Mouse (Mus musculus) neural tube, embryonic 13.5 days (tissue): ENCODE measurements at regions not wholly inside any gene's neighbourhood (a gene's known extent, or its start where the extent isn't known, plus 50 kb on each side); places are given as distances from the start of the nearest gene placed in this dataset.
A peak's percentile ranks its signal among the peaks of the same experiment; 100 is the strongest.

Experiments used
- ATAC-seq: fragments of 200-750 bp; cut with Nextera tagmentation; 2 replicates; pipeline ENCODE4 v1.8.0; 2017; ENCODE audit warnings: low read depth, mild to moderate bottlenecking, moderate TSS enrichment, moderate library complexity
- H3K27ac ChIP-seq: fragments of 300-500 bp; sonication (generic); replicated peaks from 2 replicates; pipeline ENCODE4 v1.5.1; 2015; ENCODE audit warnings: moderate library complexity, mild to moderate bottlenecking, inconsistent platforms
- H3K27me3 ChIP-seq: fragments of 300-500 bp; sonication (generic); 2 replicates; pipeline ENCODE4 v1.6.1; 2015; ENCODE audit warnings: mild to moderate bottlenecking, inconsistent platforms
- H3K36me3 ChIP-seq: fragments of 300-500 bp; sonication (generic); 2 replicates; pipeline ENCODE4 v1.6.1; 2015; ENCODE audit warnings: mild to moderate bottlenecking, inconsistent platforms
- H3K4me1 ChIP-seq: fragments of 300-500 bp; sonication (generic); replicated peaks from 2 replicates; pipeline ENCODE4 v1.6.1; 2015; ENCODE audit warnings: inconsistent platforms
- H3K4me2 ChIP-seq: fragments of 300-500 bp; sonication (generic); 2 replicates; pipeline ENCODE4 v1.6.1; 2015; ENCODE audit warnings: inconsistent platforms, mild to moderate bottlenecking, moderate library complexity
- H3K4me3 ChIP-seq: fragments of 300-500 bp; sonication (generic); 2 replicates; pipeline ENCODE4 v1.5.1; 2015; ENCODE audit warnings: mild to moderate bottlenecking, inconsistent platforms
- H3K9ac ChIP-seq: fragments of 300-500 bp; sonication (generic); 2 replicates; pipeline ENCODE4 v1.6.1; 2015; ENCODE audit warnings: moderate library complexity, mild to moderate bottlenecking, inconsistent platforms
- H3K9me3 ChIP-seq: fragments of 300-500 bp; sonication (generic); 2 replicates; pipeline ENCODE4 v1.6.1; 2016; ENCODE audit warnings: inconsistent platforms
- WGBS: fragments of 180-500 bp; shearing (Covaris S2); methylation state at CpG from one replicate; pipeline ENCODE4 v1.1.7; 2015; 5-methylcytosine and 5-hydroxymethylcytosine counted together

DNA sequence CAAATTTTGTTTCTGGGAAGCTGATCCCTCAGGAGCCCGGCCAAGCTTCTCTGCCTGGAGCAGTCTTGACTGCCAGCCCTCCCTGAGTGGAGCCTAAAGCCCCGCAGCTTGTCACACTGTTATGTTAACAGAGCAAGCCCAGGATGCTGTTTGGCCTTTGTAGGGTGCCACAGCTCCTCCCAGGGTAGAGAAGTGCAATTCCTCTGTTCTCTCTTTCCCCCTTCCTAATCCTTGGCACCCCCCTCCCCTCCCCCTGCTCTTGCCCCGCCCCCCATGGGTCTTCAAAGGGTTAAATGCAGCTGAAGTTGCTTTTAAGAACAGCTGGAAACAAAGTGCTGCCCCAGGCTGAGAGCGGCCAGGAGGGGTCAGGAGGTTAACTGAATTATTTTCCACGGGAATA lies 234.1 kb upstream of the Rgma start:
- ATAC-seq = peak; percentile 68
- no peak overlapping the region for H3K4me2 ChIP-seq
- peaks cover 53% of the 10 kb centered on the region for H3K4me1 ChIP-seq
- H3K4me3 ChIP-seq = no peak overlapping the region
- 0 out of 2 replicates have a peak, but pooled peaks cover 3% of the 10 kb centered on the region for H3K27me3 ChIP-seq
- 2% methylated on average over 5 of the region's 5 CpGs for WGBS
- H3K9me3 ChIP-seq = no peaks in the 10 kb centered on the region
- no peak overlapping the region for H3K9ac ChIP-seq
- peak overlapping the region; percentile 65 for H3K27ac ChIP-seq
- no peaks in the 10 kb centered on the region for H3K36me3 ChIP-seq

DNA sequence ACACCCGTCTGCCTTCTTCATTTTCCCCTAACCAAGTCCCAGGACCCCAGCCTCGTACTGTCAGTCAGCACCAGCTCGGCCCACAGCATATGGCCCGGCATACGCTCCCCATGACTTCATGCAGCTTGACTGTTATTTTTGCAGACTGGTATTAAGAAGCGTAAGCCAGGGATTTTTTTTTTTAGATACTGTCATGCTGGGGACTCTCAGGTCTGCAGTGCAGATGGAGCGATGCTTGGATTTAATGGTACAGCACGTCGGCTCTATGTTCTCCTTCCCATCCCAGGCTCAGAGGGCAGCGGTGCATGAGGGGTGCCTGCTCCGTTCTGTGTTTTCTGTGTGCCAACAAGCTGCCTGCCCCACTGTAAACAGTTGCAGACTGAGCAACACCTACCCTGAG lies 231.4 kb upstream of the Rgma start:
- 0 out of 2 replicates have a peak, but pooled peaks cover 3% of the 10 kb centered on the region for H3K27me3 ChIP-seq
- H3K9me3 ChIP-seq = no peaks in the 10 kb centered on the region
- H3K4me2 ChIP-seq = no peak overlapping the region
- no peaks in the 10 kb centered on the region for H3K36me3 ChIP-seq
- H3K4me3 ChIP-seq = no peak overlapping the region
- WGBS = 67% methylated on average over 11 of the region's 11 CpGs
- peaks cover 54% of the 10 kb centered on the region for H3K4me1 ChIP-seq
- no peak for ATAC-seq
- no peak overlapping the region for H3K9ac ChIP-seq
- no peak overlapping the region for H3K27ac ChIP-seq

DNA sequence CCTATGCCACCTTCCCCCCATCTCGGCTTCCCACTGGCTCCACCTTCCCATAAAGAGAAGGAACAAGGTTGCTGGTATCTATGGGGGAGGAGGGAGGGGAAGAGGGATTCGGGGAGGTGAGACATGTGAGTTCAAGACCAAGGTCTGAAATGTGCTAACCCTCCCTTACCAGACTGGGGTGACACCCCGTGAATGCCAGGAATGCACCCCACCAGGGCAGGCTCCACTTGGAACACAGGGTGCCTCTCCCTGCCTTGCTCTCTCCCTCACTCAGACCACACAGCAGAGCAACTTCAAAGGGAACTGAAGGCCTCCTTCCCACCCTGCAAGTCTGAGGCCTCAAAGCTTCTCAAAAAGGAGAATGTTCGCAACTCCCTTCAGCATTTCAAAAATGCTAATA lies 230.5 kb upstream of the Rgma start:
- no peaks in the 10 kb centered on the region for H3K9me3 ChIP-seq
- no peaks in the 10 kb centered on the region for H3K36me3 ChIP-seq
- no peak overlapping the region for H3K9ac ChIP-seq
- WGBS = 34% methylated on average over 4 of the region's 4 CpGs
- H3K4me1 ChIP-seq = peaks cover 45% of the 10 kb centered on the region
- H3K27ac ChIP-seq = no peak overlapping the region
- ATAC-seq = no peak
- no peak overlapping the region for H3K4me3 ChIP-seq
- no peak overlapping the region for H3K4me2 ChIP-seq
- H3K27me3 ChIP-seq = no peaks in the 10 kb centered on the region

DNA sequence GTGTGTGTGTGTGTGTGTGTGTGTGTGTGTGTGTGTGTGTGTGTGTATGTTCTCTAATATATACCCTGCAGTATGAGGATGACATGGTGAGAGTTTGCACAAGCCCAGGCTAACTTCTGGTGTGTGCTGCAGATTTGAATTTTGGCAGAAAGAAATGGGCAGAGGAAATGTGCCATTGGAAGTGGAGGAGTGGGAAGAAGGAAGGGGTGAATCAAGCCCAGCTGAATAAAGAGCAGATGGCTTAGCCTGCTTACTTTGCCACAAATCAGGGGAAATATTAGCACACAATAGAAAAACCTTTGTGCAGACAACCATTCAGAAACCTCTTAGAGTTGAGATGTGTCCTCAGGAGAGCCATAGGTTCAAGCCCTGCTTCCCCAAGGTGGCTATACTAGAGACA lies 228.1 kb upstream of the Rgma start:
- Histone ChIP-seq H3K27ac (no peak overlapping the region), H3K4me2 (no peak overlapping the region), H3K36me3 (no peaks in the 10 kb centered on the region), H3K9me3 (no peaks in the 10 kb centered on the region), H3K27me3 (0 out of 2 replicates have a peak, but pooled peaks cover 6% of the 10 kb centered on the region), H3K9ac (no peak overlapping the region), H3K4me3 (no peak overlapping the region), H3K4me1 (peaks cover 40% of the 10 kb centered on the region)
- no peak for ATAC-seq

DNA sequence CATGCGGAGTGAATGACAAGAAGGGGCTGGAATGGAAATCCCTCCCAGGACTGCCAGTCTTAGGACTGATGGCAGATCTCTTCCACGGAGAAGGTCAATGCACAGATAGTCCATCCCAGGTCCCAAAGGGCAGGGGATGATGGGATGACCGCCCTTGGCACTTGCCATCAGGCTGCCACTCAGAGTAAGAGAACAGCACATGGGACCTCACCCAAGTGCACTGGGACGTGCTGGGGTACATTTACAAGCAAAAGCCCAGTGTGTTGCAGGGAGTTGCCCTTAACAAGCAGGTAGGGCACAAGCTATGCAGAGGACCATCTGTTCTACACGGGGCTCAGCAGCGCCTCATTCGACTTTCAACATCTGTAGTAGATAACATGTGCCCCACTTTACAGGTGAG lies 224.9 kb upstream of the Rgma start:
- Histone ChIP-seq H3K36me3 (no peaks in the 10 kb centered on the region), H3K4me2 (no peak overlapping the region), H3K27ac (no peak overlapping the region), H3K4me3 (no peak overlapping the region), H3K9ac (no peak overlapping the region), H3K4me1 (peaks cover 25% of the 10 kb centered on the region), H3K27me3 (0 out of 2 replicates have a peak, but pooled peaks cover 6% of the 10 kb centered on the region), H3K9me3 (no peaks in the 10 kb centered on the region)
- no peak for ATAC-seq
- 80% methylated on average over 7 of the region's 7 CpGs for WGBS

DNA sequence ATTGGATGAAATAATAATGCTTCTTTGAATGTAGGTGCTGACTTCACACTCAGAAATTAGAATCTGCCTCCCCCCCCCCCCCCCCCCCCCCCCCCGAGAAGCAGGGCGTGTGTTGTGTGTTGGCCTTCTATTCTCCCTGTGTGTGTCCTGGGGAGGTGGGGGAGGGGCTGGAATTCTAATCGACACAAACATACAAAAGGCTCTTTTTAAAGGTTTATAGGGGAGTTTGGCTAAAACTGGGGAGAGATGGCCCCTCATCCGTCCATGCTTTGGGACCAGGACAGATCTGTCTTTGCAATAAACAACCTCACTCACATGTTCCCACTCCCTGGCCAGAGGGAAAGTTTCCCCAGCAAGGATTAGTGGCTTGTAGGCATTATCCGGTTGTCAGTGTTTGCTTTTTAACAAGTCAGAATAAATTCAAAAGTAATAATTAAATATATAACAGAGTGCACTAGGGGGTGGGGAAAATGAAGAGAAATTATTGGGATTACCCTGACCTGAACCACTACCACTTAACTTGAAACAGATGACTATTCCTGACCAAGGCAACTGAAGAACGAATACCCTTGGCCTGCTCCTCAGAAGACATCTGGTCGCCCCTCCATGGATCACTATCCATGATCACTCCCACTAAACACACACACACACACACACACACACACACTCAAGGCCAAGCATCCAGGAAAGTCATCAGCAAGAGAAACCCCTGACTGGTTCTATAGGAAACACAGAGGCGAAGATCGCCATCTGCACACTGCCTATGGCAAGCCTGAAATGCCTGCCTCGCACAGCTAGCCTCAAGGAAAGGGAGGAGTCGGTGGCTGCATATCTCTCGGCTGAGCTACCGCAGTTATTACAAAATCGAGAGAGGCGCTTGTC lies 223.5 kb upstream of the Rgma start:
- peaks cover 25% of the 10 kb centered on the region for H3K4me1 ChIP-seq
- ATAC-seq = 0 out of 2 replicates have a peak, but pooled peaks have one; percentile 19
- no peak overlapping the region for H3K4me3 ChIP-seq
- H3K9ac ChIP-seq = no peak overlapping the region
- 0 out of 2 replicates have a peak, but pooled peaks cover 6% of the 10 kb centered on the region for H3K27me3 ChIP-seq
- H3K27ac ChIP-seq = peak overlapping the region; percentile 38; the same call in 1 of the 2 replicates
- H3K4me2 ChIP-seq = no peak overlapping the region
- H3K9me3 ChIP-seq = no peaks in the 10 kb centered on the region
- H3K36me3 ChIP-seq = no peaks in the 10 kb centered on the region
- 38% methylated on average over 14 of the region's 15 CpGs for WGBS

DNA sequence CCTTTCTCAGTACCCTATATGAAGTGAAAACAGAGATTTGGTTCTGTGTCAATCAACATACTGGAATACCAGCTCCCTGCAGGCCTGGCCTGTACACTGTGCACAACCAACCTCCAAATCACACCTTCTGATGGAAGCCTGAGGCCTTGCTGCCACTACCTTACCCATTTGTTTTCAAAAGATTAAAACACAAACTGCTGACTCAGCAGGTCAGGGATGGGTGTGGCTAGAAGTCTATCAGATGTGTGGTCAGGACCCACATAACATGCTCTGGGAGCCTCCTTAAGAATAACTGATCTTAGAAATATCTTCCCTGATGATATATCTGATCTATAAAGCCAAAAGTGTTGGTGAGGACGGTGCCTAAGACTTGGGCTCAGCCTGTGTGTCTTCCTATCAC lies 221.6 kb upstream of the Rgma start:
- Histone ChIP-seq H3K4me2 (no peak overlapping the region), H3K36me3 (no peaks in the 10 kb centered on the region), H3K9me3 (no peaks in the 10 kb centered on the region), H3K27me3 (0 out of 2 replicates have a peak, but pooled peaks cover 6% of the 10 kb centered on the region), H3K9ac (no peak overlapping the region), H3K4me3 (no peak overlapping the region), H3K4me1 (peaks cover 21% of the 10 kb centered on the region), H3K27ac (no peak overlapping the region)
- WGBS = 97% methylated on average over 1 of the region's 1 CpGs
- ATAC-seq = no peak

DNA sequence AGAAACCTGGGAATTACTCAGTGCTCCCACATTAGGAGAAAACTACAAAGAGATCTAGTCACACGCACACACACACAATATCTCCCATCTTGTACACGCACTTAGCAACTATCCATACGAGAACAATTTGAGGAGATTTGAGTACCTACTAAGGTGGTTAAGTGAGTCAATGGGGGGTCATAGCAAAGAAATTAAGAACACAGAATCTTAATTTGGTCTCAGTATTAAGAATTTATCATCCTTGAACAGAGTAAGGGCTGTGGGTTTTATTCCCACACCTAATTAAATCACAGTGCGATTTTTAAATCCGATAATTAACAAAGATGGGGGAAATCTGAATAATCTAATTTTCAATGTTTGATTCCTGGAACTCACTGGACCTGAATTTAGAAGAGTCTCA lies 216.5 kb upstream of the Rgma start:
- Histone ChIP-seq H3K27me3 (no peaks in the 10 kb centered on the region), H3K4me2 (no peak overlapping the region), H3K4me3 (no peak overlapping the region), H3K4me1 (peaks cover 6% of the 10 kb centered on the region; the same call in 1 of the 2 replicates), H3K36me3 (no peaks in the 10 kb centered on the region), H3K27ac (peak overlapping the region; percentile 33; the same call in 1 of the 2 replicates), H3K9me3 (no peaks in the 10 kb centered on the region), H3K9ac (no peak overlapping the region)
- 77% methylated on average over 5 of the region's 5 CpGs for WGBS
- peak; percentile 65; the same call in 1 of the 2 replicates for ATAC-seq

DNA sequence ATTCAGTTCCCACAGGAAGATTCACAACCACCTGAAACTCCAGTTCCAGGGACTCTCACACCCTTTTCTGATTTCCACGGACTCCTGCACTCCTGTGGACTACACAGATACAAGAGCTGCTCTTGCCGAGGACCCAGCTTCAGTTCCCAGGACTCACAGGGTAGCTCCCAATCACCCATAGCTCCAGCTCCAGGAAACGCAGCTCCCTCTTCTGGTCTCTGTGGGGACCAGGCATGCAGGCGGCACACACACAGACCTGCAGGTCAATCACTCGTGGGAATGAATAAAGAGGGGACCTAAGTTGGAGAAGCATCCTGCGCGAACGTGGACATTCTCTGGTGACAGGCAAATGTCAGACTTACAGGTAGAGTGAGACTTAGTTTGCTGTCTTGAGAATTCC lies 214.3 kb upstream of the Rgma start:
- WGBS = 79% methylated on average over 8 of the region's 8 CpGs
- H3K9ac ChIP-seq = no peak overlapping the region
- no peak for ATAC-seq
- no peaks in the 10 kb centered on the region for H3K9me3 ChIP-seq
- no peak overlapping the region for H3K4me2 ChIP-seq
- no peaks in the 10 kb centered on the region for H3K27me3 ChIP-seq
- H3K27ac ChIP-seq = no peak overlapping the region
- no peak overlapping the region for H3K4me3 ChIP-seq
- peaks cover 10% of the 10 kb centered on the region; the same call in 1 of the 2 replicates for H3K4me1 ChIP-seq
- H3K36me3 ChIP-seq = no peaks in the 10 kb centered on the region

DNA sequence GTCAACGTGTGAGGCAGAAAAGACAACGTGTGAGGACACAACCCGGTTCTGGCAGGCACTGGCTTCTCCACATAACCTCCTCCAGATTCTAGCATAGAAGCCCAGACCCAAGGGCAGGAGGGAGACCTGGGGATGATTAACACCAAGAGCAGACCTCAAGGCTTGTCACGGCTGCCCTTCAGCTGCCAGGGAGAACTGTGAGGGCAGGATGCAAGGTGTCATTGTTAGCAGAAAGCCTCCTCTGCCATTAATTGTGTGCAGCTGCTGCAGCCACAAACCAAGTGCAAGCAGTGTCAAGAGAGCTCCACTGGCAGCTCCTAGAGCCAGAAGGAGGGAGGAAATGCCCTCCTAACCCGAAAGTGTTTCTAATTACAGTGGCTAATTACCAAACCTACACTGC lies 211.6 kb upstream of the Rgma start:
- WGBS = 40% methylated on average over 5 of the region's 5 CpGs
- Histone ChIP-seq H3K4me3 (no peak overlapping the region), H3K27me3 (no peaks in the 10 kb centered on the region), H3K4me2 (no peak overlapping the region), H3K9ac (no peak overlapping the region), H3K27ac (no peak overlapping the region), H3K4me1 (peaks cover 10% of the 10 kb centered on the region; the same call in 1 of the 2 replicates), H3K9me3 (no peaks in the 10 kb centered on the region), H3K36me3 (no peaks in the 10 kb centered on the region)
- ATAC-seq = no peak

DNA sequence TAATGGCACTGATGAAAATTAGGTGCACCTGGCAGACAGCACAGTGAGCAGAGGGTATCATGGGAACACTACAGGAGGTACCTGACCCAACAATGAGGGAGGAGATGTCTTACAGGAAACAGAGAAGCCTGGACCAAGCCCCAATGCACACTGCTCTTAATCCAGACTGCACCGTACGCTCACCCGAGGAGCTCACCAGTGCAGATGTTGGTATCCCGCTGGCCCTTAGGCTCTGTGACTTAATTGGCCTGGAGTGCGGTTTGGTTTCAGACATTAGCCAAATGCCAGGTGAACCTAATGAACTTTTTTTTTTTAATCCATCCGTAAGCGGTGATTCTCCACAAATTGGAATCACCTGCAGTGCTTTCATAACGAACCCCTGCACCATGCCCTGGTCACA lies 209.8 kb upstream of the Rgma start:
- Histone ChIP-seq H3K9ac (no peak overlapping the region), H3K4me1 (peaks cover 10% of the 10 kb centered on the region; the same call in 1 of the 2 replicates), H3K9me3 (no peaks in the 10 kb centered on the region), H3K4me2 (no peak overlapping the region), H3K36me3 (no peaks in the 10 kb centered on the region), H3K4me3 (no peak overlapping the region), H3K27me3 (no peaks in the 10 kb centered on the region), H3K27ac (no peak overlapping the region)
- WGBS = 89% methylated on average over 8 of the region's 8 CpGs
- ATAC-seq = no peak

DNA sequence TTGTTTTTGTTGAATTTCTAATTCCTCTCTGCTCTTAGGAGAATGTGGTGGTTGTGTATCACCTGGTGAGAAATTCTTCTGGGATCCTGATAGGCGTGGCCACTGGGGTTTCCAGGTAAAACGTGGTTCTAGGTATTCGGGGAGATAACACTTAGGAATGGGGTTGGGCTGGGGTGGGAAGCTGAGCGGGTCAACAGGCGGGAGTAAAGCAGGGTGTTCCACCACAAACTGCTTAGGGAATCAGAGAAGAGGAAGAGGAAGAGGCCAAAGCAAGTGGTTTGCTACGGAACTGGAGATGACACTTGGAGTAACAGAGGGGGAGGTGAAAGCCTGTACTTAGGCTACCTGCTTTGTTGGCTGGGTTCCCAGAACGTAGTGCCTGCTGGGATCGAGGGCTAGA lies 205.9 kb upstream of the Rgma start:
- no peaks in the 10 kb centered on the region for H3K36me3 ChIP-seq
- 75% methylated on average over 8 of the region's 8 CpGs for WGBS
- H3K4me2 ChIP-seq = no peak overlapping the region

More for the DNA sequence above, 205.9 kb upstream of the Rgma start:
- Histone ChIP-seq H3K4me1 (no peaks in the 10 kb centered on the region), H3K4me3 (no peak overlapping the region), H3K9ac (no peak overlapping the region), H3K27me3 (no peaks in the 10 kb centered on the region), H3K27ac (no peak overlapping the region), H3K9me3 (peaks cover 4% of the 10 kb centered on the region; the same call in 1 of the 2 replicates)
- no peak for ATAC-seq
